Mouse (Mus musculus) stomach, embryonic 15.5 days (tissue): Measurements from ENCODE around the gene Enthd1. TPM values are rescaled to one million over a fixed set of nuclear protein-coding genes. Genes with fewer than 3 reads are reported as not detected.

Experiments
- ATAC-seq: fragments of 200-750 bp; cut with Nextera tagmentation; 2 replicates; pipeline ENCODE4 v1.8.0; 2017; ENCODE audit warnings: low read depth, moderate number of reproducible peaks, moderate TSS enrichment; ENCODE audit not compliant: insufficient read depth, low FRiP score
- H3K27ac ChIP-seq: fragments of 300-500 bp; sonication (generic); 2 replicates; pipeline ENCODE4 v1.5.1; 2015; ENCODE audit warnings: mild to moderate bottlenecking, inconsistent platforms
- H3K27me3 ChIP-seq: fragments of 300-500 bp; sonication (generic); replicated peaks from 2 replicates; pipeline ENCODE4 v1.6.1; 2015; ENCODE audit warnings: inconsistent platforms
- H3K36me3 ChIP-seq: fragments of 300-500 bp; sonication (generic); 2 replicates; pipeline ENCODE4 v1.6.1; 2015; ENCODE audit warnings: inconsistent platforms
- H3K4me1 ChIP-seq: fragments of 300-500 bp; sonication (generic); 2 replicates; pipeline ENCODE4 v1.6.1; 2015; ENCODE audit warnings: inconsistent platforms
- H3K4me2 ChIP-seq: fragments of 300-500 bp; sonication (generic); 2 replicates; pipeline ENCODE4 v1.6.1; 2015; ENCODE audit warnings: mild to moderate bottlenecking, inconsistent platforms
- H3K4me3 ChIP-seq: fragments of 300-500 bp; sonication (generic); replicated peaks from 2 replicates; pipeline ENCODE4 v1.5.1; 2015; ENCODE audit warnings: inconsistent platforms
- H3K9ac ChIP-seq: fragments of 300-500 bp; sonication (generic); 2 replicates; pipeline ENCODE4 v1.6.1; 2015; ENCODE audit warnings: inconsistent platforms
- H3K9me3 ChIP-seq: fragments of 300-500 bp; sonication (generic); 2 replicates; pipeline ENCODE4 v1.6.1; 2016; ENCODE audit warnings: inconsistent platforms
- WGBS: fragments of 180-500 bp; shearing (Covaris S2); methylation state at CpG from one replicate; pipeline ENCODE4 v1.1.7; 2015; 5-methylcytosine and 5-hydroxymethylcytosine counted together
- polyA plus RNA-seq: library from polyadenylated mRNA; unstranded; fragments of >200 nt; fragmentation: Nextera tagmentation; extraction: Ambion mirVana; gene quantifications from 2 replicates; pipeline ENCODE4 v1.2.1, GENCODE M21; 2015

Enthd1 gene
- polyA plus RNA-seq, 1 experiment from 2014 or later, result not detected

DNA sequence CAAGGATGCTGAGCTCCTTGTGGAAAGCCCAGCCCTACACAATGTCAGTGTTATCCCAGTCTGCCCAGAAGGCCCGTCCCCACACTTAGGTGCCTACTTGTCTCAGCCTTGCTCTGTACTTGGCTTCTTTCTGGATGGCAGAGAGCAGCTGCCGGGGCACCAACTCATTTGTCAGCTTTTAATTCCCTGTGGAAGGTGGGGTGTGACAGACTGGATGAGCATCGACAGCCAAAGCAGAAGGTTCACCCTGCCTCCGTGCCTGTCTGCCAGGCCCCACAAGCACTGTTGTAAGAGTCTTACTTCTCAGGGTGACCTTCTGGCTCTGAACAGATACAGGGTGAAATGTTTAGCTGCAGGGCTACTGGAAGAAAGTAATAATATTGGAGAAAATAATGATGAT lies 149.8 kb downstream of the Enthd1 start:
- no peak overlapping the region for H3K4me3 ChIP-seq
- no peak for ATAC-seq
- no peaks in the 10 kb centered on the region for H3K27me3 ChIP-seq
- H3K9ac ChIP-seq, result no peak overlapping the region
- H3K27ac ChIP-seq, result no peak overlapping the region
- no peaks in the 10 kb centered on the region for H3K4me1 ChIP-seq
- WGBS, result 78% methylated on average over 4 of the region's 4 CpGs
- no peak overlapping the region for H3K4me2 ChIP-seq
- no peaks in the 10 kb centered on the region for H3K9me3 ChIP-seq
- H3K36me3 ChIP-seq, result no peaks in the 10 kb centered on the region

- no peaks in the 10 kb centered on the region for H3K27me3 ChIP-seq
- no peak overlapping the region for H3K4me2 ChIP-seq
- no peaks in the 10 kb centered on the region for H3K36me3 ChIP-seq
- 67% methylated on average over 17 of the region's 17 CpGs for WGBS
- no peaks in the 10 kb centered on the region for H3K9me3 ChIP-seq
- H3K27ac ChIP-seq, result no peak overlapping the region
- no peak overlapping the region for H3K9ac ChIP-seq
- no peak overlapping the region for H3K4me3 ChIP-seq
- H3K4me1 ChIP-seq, result no peaks in the 10 kb centered on the region
- no peak for ATAC-seq
Measured at GRCm38 (mm10) chr15:80413988-80414721, 150.8 kb downstream of the Enthd1 start.

- Histone ChIP-seq H3K4me1 (no peaks in the 10 kb centered on the region), H3K4me3 (no peak overlapping the region), H3K9ac (no peak overlapping the region), H3K27me3 (no peaks in the 10 kb centered on the region), H3K36me3 (no peaks in the 10 kb centered on the region), H3K27ac (no peak overlapping the region), H3K9me3 (no peaks in the 10 kb centered on the region), H3K4me2 (no peak overlapping the region)
- ATAC-seq, result no peak
- WGBS, result 72% methylated on average over 4 of the region's 4 CpGs
Measured at GRCm38 (mm10) chr15:80413070-80413469, 151.9 kb downstream of the Enthd1 start.

GRCm38 (mm10) chr15:80410661-80411060 lies 154.3 kb downstream of the Enthd1 start:
- no peaks in the 10 kb centered on the region for H3K4me1 ChIP-seq
- no peak overlapping the region for H3K4me3 ChIP-seq
- WGBS, result 59% methylated on average over 7 of the region's 7 CpGs
- H3K9ac ChIP-seq, result no peak overlapping the region
- no peaks in the 10 kb centered on the region for H3K9me3 ChIP-seq
- no peak overlapping the region for H3K4me2 ChIP-seq
- no peaks in the 10 kb centered on the region for H3K27me3 ChIP-seq
- no peak for ATAC-seq
- no peak overlapping the region for H3K27ac ChIP-seq
- H3K36me3 ChIP-seq, result no peaks in the 10 kb centered on the region

- Histone ChIP-seq H3K36me3 (no peaks in the 10 kb centered on the region), H3K4me3 (no peak overlapping the region), H3K9me3 (no peaks in the 10 kb centered on the region), H3K4me1 (no peaks in the 10 kb centered on the region), H3K27ac (0 out of 2 replicates have a peak overlapping the region, but pooled peaks have one; percentile 6), H3K9ac (no peak overlapping the region), H3K4me2 (no peak overlapping the region), H3K27me3 (no peaks in the 10 kb centered on the region)
- WGBS, result 21% methylated on average over 1 of the region's 1 CpGs
- ATAC-seq, result peak; percentile 37; the same call in 1 of the 2 replicates
Measured at GRCm38 (mm10) chr15:80407873-80408272, 157.1 kb downstream of the Enthd1 start.

Other genes with a start within 250 kb of the Enthd1 start
- gene Grap2, start 7.4 kb upstream of the Enthd1 start, polyA plus RNA-seq, result 0.83 and 1.3 TPM in 2 replicates
- 18.7 and 20.7 TPM in 2 replicates for gene Fam83f, start 106.7 kb upstream of the Enthd1 start, polyA plus RNA-seq
- gene Tnrc6b, start 146.2 kb upstream of the Enthd1 start, polyA plus RNA-seq, result 27.4 and 28.5 TPM in 2 replicates